Mouse (Mus musculus) heart, embryonic 16.5 days (tissue): ENCODE measurements at regions not wholly inside any gene's neighbourhood (a gene's known extent, or its start where the extent isn't known, plus 50 kb on each side); places are given as distances from the start of the nearest gene placed in this dataset.

Experiments
- ATAC-seq: fragments of 200-750 bp; cut with Nextera tagmentation; replicated peaks from 2 replicates; pipeline ENCODE4 v1.8.0; 2017; ENCODE audit warnings: moderate number of reproducible peaks; ENCODE audit not compliant: insufficient read depth, low FRiP score; ENCODE audit errors: extremely low read depth
- H3K27ac ChIP-seq: fragments of 300-500 bp; sonication (generic); 2 replicates; pipeline ENCODE4 v1.5.1; 2014; ENCODE audit warnings: mild to moderate bottlenecking, low read length, control low read depth, moderate library complexity
- H3K27me3 ChIP-seq: fragments of 300-500 bp; sonication (generic); 2 replicates; pipeline ENCODE4 v1.6.1; 2014; ENCODE audit warnings: low read length, mixed read lengths; ENCODE audit not compliant: control insufficient read depth, insufficient read depth
- H3K36me3 ChIP-seq: fragments of 300-500 bp; sonication (generic); 2 replicates; pipeline ENCODE4 v1.6.1; 2014; ENCODE audit not compliant: control insufficient read depth, insufficient read depth
- H3K4me1 ChIP-seq: fragments of 300-500 bp; sonication (generic); 2 replicates; pipeline ENCODE4 v1.6.1; 2014; ENCODE audit warnings: low read length, mixed read lengths; ENCODE audit not compliant: control insufficient read depth, insufficient read depth
- H3K4me2 ChIP-seq: fragments of 300-500 bp; sonication (generic); 2 replicates; pipeline ENCODE4 v1.6.1; 2014; ENCODE audit warnings: low read depth, mild to moderate bottlenecking, control low read depth, low read length
- H3K4me3 ChIP-seq: fragments of 300-500 bp; sonication (generic); 2 replicates; pipeline ENCODE4 v1.5.1; 2014; ENCODE audit warnings: mild to moderate bottlenecking, control low read depth, low read length
- H3K9ac ChIP-seq: fragments of 300-500 bp; sonication (generic); 2 replicates; pipeline ENCODE4 v1.6.1; 2014; ENCODE audit warnings: low read length, control low read depth
- H3K9me3 ChIP-seq: fragments of 300-500 bp; sonication (generic); replicated peaks from 2 replicates; pipeline ENCODE4 v1.6.1; 2016; ENCODE audit warnings: low read length; ENCODE audit not compliant: control insufficient read depth
- WGBS: fragments of 180-500 bp; shearing (Covaris S2); extraction: QIAGEN DNeasy Blood & Tissue Kit; methylation state at CpG from one replicate; pipeline ENCODE4 v1.1.7; 2014; 5-methylcytosine and 5-hydroxymethylcytosine counted together

DNA sequence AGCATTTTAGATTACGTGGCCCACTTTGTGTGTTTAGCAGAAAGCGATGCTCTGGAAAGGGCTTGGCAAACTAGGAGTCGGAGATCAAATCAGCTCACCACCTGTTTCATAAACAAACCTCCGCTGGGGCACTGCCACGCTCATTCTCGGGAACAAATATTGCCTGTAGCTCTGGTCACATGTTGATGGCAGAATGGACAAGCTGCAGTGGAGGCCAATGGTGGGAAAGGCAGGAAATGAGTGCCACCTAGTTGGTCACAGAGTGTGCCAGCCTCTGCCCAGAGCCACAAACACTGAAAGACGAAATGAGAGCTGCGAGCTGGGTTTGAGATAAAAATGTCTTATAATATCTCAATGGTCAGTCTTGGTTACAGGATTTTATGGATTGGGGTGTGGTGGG is 259.2 kb upstream of the Csf3r start:
- Histone ChIP-seq H3K4me2 (no peak overlapping the region), H3K4me3 (no peak overlapping the region), H3K4me1 (no peaks in the 10 kb centered on the region), H3K27me3 (no peaks in the 10 kb centered on the region), H3K27ac (no peak overlapping the region), H3K9me3 (no peaks in the 10 kb centered on the region), H3K9ac (no peak overlapping the region), H3K36me3 (no peaks in the 10 kb centered on the region)
- no peak for ATAC-seq
- WGBS, result 75% methylated on average over 8 of the region's 8 CpGs

DNA sequence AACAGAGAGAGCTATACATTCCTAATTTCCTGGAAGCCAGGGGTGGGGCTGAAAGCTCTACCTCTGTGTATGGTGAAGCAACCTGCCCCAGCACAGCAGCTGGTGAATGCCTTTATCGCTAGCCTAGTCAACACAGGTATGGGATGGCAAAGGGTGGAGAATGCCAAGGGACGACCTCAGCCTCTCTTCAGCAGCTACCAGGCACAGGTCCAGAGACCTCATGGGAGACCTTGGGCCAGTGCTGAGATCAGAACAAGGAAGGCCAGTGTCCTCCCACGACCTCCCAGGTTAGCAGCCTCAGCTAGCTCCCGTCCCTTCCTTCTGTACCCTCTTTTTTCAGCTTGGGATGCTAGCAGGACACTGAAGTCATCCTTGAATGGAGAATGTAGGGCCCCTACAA is 247.2 kb upstream of the Csf3r start:
- ATAC-seq, result no peak
- no peak overlapping the region for H3K4me2 ChIP-seq
- H3K36me3 ChIP-seq, result no peaks in the 10 kb centered on the region
- whole genome bisulfite sequencing, result 70% methylated on average over 4 of the region's 4 CpGs
- peaks cover 11% of the 10 kb centered on the region; the same call in 1 of the 2 replicates for H3K27me3 ChIP-seq
- H3K4me1 ChIP-seq, result no peaks in the 10 kb centered on the region
- no peak overlapping the region for H3K4me3 ChIP-seq
- no peaks in the 10 kb centered on the region for H3K9me3 ChIP-seq
- no peak overlapping the region for H3K27ac ChIP-seq
- no peak overlapping the region for H3K9ac ChIP-seq

GRCm38 (mm10) chr4:125780113-125780512 is 244.2 kb upstream of the Csf3r start:
- no peak for ATAC-seq
- peaks cover 11% of the 10 kb centered on the region; the same call in 1 of the 2 replicates for H3K27me3 ChIP-seq
- no peaks in the 10 kb centered on the region for H3K4me1 ChIP-seq
- no peaks in the 10 kb centered on the region for H3K36me3 ChIP-seq
- no peaks in the 10 kb centered on the region for H3K9me3 ChIP-seq
- WGBS, result 35% methylated on average over 4 of the region's 4 CpGs
- H3K9ac ChIP-seq, result no peak overlapping the region
- H3K27ac ChIP-seq, result no peak overlapping the region
- no peak overlapping the region for H3K4me3 ChIP-seq
- H3K4me2 ChIP-seq, result no peak overlapping the region

- H3K27ac ChIP-seq, result no peak overlapping the region
- H3K4me3 ChIP-seq, result no peak overlapping the region
- H3K4me1 ChIP-seq, result no peaks in the 10 kb centered on the region
- no peak overlapping the region for H3K9ac ChIP-seq
- no peak for ATAC-seq
- no peaks in the 10 kb centered on the region for H3K9me3 ChIP-seq
- H3K4me2 ChIP-seq, result no peak overlapping the region
- WGBS, result 12% methylated on average over 12 of the region's 12 CpGs
- no peaks in the 10 kb centered on the region for H3K36me3 ChIP-seq
- H3K27me3 ChIP-seq, result peaks cover 11% of the 10 kb centered on the region; the same call in 1 of the 2 replicates
Measured at GRCm38 (mm10) chr4:125780921-125781487, 243.3 kb upstream of the Csf3r start.

DNA sequence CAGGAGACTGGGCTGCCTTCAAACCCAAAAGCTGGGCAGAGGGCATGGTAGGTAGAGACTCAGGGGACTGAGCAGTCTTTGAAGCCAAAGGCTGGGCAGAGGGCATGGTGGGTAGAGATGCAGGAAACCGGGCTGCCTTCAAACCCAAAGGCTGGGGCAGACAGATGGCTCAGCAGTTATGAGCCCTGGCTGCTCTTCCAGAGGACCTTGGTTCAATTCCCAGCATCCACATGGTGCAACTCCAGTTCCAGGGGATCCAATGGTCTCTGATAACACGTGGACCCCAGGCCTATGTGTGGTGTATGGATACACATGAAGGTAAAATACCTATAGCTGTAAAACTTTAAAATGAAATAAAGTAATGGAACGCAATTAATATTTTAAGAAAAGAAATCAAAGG is 242.0 kb upstream of the Csf3r start:
- no peak for ATAC-seq
- no peak overlapping the region for H3K4me2 ChIP-seq
- no peak overlapping the region for H3K27ac ChIP-seq
- H3K9me3 ChIP-seq, result no peaks in the 10 kb centered on the region
- no peak overlapping the region for H3K9ac ChIP-seq
- WGBS, result 66% methylated on average over 3 of the region's 3 CpGs
- no peak overlapping the region for H3K4me3 ChIP-seq
- H3K4me1 ChIP-seq, result no peaks in the 10 kb centered on the region
- H3K36me3 ChIP-seq, result no peaks in the 10 kb centered on the region
- peaks cover 11% of the 10 kb centered on the region; the same call in 1 of the 2 replicates for H3K27me3 ChIP-seq

- Histone ChIP-seq H3K27me3 (peaks cover 3% of the 10 kb centered on the region; the same call in 1 of the 2 replicates), H3K4me3 (no peak overlapping the region), H3K36me3 (no peaks in the 10 kb centered on the region), H3K9me3 (no peaks in the 10 kb centered on the region), H3K4me1 (no peaks in the 10 kb centered on the region), H3K4me2 (no peak overlapping the region), H3K27ac (no peak overlapping the region), H3K9ac (no peak overlapping the region)
- ATAC-seq, result no peak
- WGBS, result 16% methylated on average over 3 of the region's 3 CpGs
Measured at GRCm38 (mm10) chr4:125786083-125786482, 238.3 kb upstream of the Csf3r start.

- H3K4me2 ChIP-seq, result no peak overlapping the region
- H3K9ac ChIP-seq, result no peak overlapping the region
- no peaks in the 10 kb centered on the region for H3K36me3 ChIP-seq
- WGBS, result 71% methylated on average over 4 of the region's 4 CpGs
- H3K27me3 ChIP-seq, result no peaks in the 10 kb centered on the region
- H3K9me3 ChIP-seq, result 0 out of 2 replicates have a peak, but pooled peaks cover 3% of the 10 kb centered on the region
- H3K27ac ChIP-seq, result no peak overlapping the region
- no peak for ATAC-seq
- H3K4me3 ChIP-seq, result no peak overlapping the region
- H3K4me1 ChIP-seq, result no peaks in the 10 kb centered on the region
Measured at GRCm38 (mm10) chr4:125794679-125795078, 229.7 kb upstream of the Csf3r start.

- Histone ChIP-seq H3K4me2 (no peak overlapping the region), H3K36me3 (no peaks in the 10 kb centered on the region), H3K9ac (no peak overlapping the region), H3K27me3 (0 out of 2 replicates have a peak, but pooled peaks cover 3% of the 10 kb centered on the region), H3K9me3 (no peaks in the 10 kb centered on the region), H3K27ac (no peak overlapping the region), H3K4me3 (no peak overlapping the region), H3K4me1 (no peaks in the 10 kb centered on the region)
- ATAC-seq, result no peak
- 80% methylated on average over 4 of the region's 4 CpGs for WGBS
Measured at GRCm38 (mm10) chr4:125807923-125808322, 216.4 kb upstream of the Csf3r start.

- no peak for ATAC-seq
Measured at GRCm38 (mm10) chr4:125809446-125810108, 214.8 kb upstream of the Csf3r start.

More at GRCm38 (mm10) chr4:125809446-125810108, 214.8 kb upstream of the Csf3r start:
- Histone ChIP-seq H3K4me3 (no peak overlapping the region), H3K4me1 (no peaks in the 10 kb centered on the region), H3K9me3 (no peaks in the 10 kb centered on the region), H3K27ac (no peak overlapping the region), H3K27me3 (0 out of 2 replicates have a peak, but pooled peaks cover 3% of the 10 kb centered on the region), H3K36me3 (no peaks in the 10 kb centered on the region), H3K9ac (no peak overlapping the region), H3K4me2 (no peak overlapping the region)
- 47% methylated on average over 8 of the region's 9 CpGs for WGBS
